In the genomic region with DNA sequence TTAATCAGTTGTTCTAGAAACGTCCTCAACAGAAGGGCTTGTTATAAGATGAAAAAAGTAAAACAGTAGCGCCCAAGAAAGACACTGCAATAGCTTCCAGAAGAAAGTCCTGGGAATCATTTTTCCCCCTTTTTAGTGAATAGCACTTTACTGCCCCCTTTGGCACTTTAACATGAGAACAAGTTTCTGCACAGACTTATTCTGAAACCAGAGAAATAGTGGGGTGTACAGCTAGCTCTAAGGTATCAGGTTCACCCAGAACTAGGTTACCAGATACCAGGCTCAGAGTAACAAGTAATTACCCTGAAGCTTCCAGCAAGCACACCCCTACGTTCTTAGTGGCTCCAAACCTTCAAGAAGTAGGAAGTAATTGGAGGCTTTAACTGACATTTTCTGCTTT, we compare ENCODE assay signal across 14 mouse cellular contexts. TPM values are rescaled to one million over a fixed set of nuclear protein-coding genes. Genes with fewer than 3 reads are reported as not detected.
A peak's percentile ranks its signal among the peaks of the same experiment; 100 is the strongest.
DNase-seq lines count a peak whose midpoint lies in the region; ATAC-seq and TF ChIP-seq lines count a peak whose summit lies in the region.
"Had no signal": no experiment of that assay in that cellular context is flagged by ENCODE, and none has a peak within 500 bp of the region (broad histone marks: within the 10 kb centered on the region; RNA-seq: fewer than 3 reads in every experiment).

No protein-coding gene starts in this region.

- intact Hi-C loops in heart, postnatal 25 days (cut with DNase I), result no loop called here

- ATAC-seq in heart, postnatal 0 days (ENCODE audit: insufficient read depth, low read depth), result no peak
- no peak for ATAC-seq in lung, postnatal 0 days
- ATAC-seq in embryonic facial prominence, embryonic 12.5 days (ENCODE audit: insufficient number of reproducible peaks, insufficient read depth, low FRiP score, low TSS enrichment), result 0 out of 2 replicates have a peak, but pooled peaks have one; percentile 62
- no peak for ATAC-seq in stomach, postnatal 0 days (ENCODE audit: low FRiP score, low TSS enrichment)
- ATAC-seq: inflammation-experienced regulatory T-cells, adult 6 months; midbrain, embryonic 16.5 days had no signal

- no peak overlapping the region for H3K4me2 ChIP-seq in heart, postnatal 0 days (ENCODE audit: low read depth, low read length)
- H3K4me2 ChIP-seq in lung, postnatal 0 days (replicated peaks; ENCODE audit: low read depth, low read length), result no peak overlapping the region
- H3K4me2 ChIP-seq in embryonic facial prominence, embryonic 12.5 days (replicated peaks), result no peak overlapping the region
- H3K4me2 ChIP-seq in stomach, postnatal 0 days (replicated peaks; ENCODE audit: low read depth), result no peak overlapping the region

- no peaks in the 10 kb centered on the region for H3K27me3 ChIP-seq in heart, postnatal 0 days (ENCODE audit: control insufficient read depth, insufficient read depth, low read length)
- no peaks in the 10 kb centered on the region for H3K27me3 ChIP-seq in lung, postnatal 0 days (replicated peaks; ENCODE audit: insufficient read depth, low read length)
- no peaks in the 10 kb centered on the region for H3K27me3 ChIP-seq in embryonic facial prominence, embryonic 12.5 days
- H3K27me3 ChIP-seq in stomach, postnatal 0 days (ENCODE audit: control insufficient read depth, insufficient read depth, low read length), result no peaks in the 10 kb centered on the region

- no peaks in the 10 kb centered on the region for H3K9me3 ChIP-seq in heart, postnatal 0 days (replicated peaks; ENCODE audit: control insufficient read depth, low read length)
- no peaks in the 10 kb centered on the region for H3K9me3 ChIP-seq in lung, postnatal 0 days (ENCODE audit: low read length)
- H3K9me3 ChIP-seq in embryonic facial prominence, embryonic 12.5 days, result no peaks in the 10 kb centered on the region
- no peaks in the 10 kb centered on the region for H3K9me3 ChIP-seq in stomach, postnatal 0 days (ENCODE audit: control insufficient read depth, low read length)

- no peak for DNase-seq in heart, postnatal 0 days (ENCODE audit: low spot score)
- no peak for DNase-seq in heart, postnatal 25 days (ENCODE audit: low spot score)
- peak; percentile 40 for DNase-seq in lung, postnatal 0 days (ENCODE audit: low spot score)
- DNase-seq in lung, adult 2 months, result no peak
- no peak for DNase-seq in stomach, postnatal 0 days (ENCODE audit: low spot score)
- DNase-seq in right cerebral cortex, postnatal 4 days, result no peak
- DNase-seq: cerebellum, postnatal 36 days; gastrocnemius, postnatal 14 days; kidney, postnatal 4 days; lung, postnatal 4 days; thymus, postnatal 14 days had no signal

- no peak for TF ChIP-seq POLR2A in lung, adult 2 months (IDR thresholded peaks at IDR 0.05; ENCODE audit: borderline replicate concordance, extremely low read depth, low read depth, low read length)

- H3K27ac ChIP-seq in heart, postnatal 0 days (ENCODE audit: low read depth), result no peak overlapping the region
- H3K27ac ChIP-seq in lung, postnatal 0 days (ENCODE audit: low read length), result no peak overlapping the region
- H3K27ac ChIP-seq in embryonic facial prominence, embryonic 12.5 days, result no peak overlapping the region; the same call in 1 of the 2 replicates
- peak overlapping the region; percentile 71 for H3K27ac ChIP-seq in stomach, postnatal 0 days (replicated peaks)

- no peak overlapping the region for H3K4me3 ChIP-seq in heart, postnatal 0 days (ENCODE audit: low read depth, low read length)
- H3K4me3 ChIP-seq in lung, postnatal 0 days (ENCODE audit: low read depth, low read length), result no peak overlapping the region
- H3K4me3 ChIP-seq in lung, adult 2 months (replicated peaks; ENCODE audit: extremely low read depth, low read depth, low read length), result no peak overlapping the region
- no peak overlapping the region for H3K4me3 ChIP-seq in embryonic facial prominence, embryonic 12.5 days
- H3K4me3 ChIP-seq in stomach, postnatal 0 days (ENCODE audit: low read depth, low read length), result no peak overlapping the region

- TF ChIP-seq CTCF in heart, postnatal 0 days (IDR thresholded peaks at IDR 0.05; ENCODE audit: low read depth), result peak; percentile 21; the same call in 1 of the 2 replicates
- TF ChIP-seq CTCF in lung, postnatal 0 days (IDR thresholded peaks at IDR 0.05), result peak; percentile 52
- no peak for TF ChIP-seq CTCF in lung, adult 2 months (IDR thresholded peaks at IDR 0.05; ENCODE audit: insufficient read depth, low read length)
- TF ChIP-seq CTCF in stomach, postnatal 0 days (IDR thresholded peaks at IDR 0.05; ENCODE audit: low read depth), result peak; percentile 70

- TF ChIP-seq EP300 in heart, postnatal 0 days (IDR thresholded peaks at IDR 0.05; ENCODE audit: low read depth), result no peak
- TF ChIP-seq EP300 in lung, postnatal 0 days (IDR thresholded peaks at IDR 0.05), result no peak
- TF ChIP-seq EP300 in stomach, postnatal 0 days (optimal IDR thresholded peaks at IDR 0.05), result no peak

- no peak overlapping the region for H3K9ac ChIP-seq in heart, postnatal 0 days (replicated peaks; ENCODE audit: low read depth, low read length)
- H3K9ac ChIP-seq in lung, postnatal 0 days (replicated peaks; ENCODE audit: low read depth), result no peak overlapping the region
- no peak overlapping the region for H3K9ac ChIP-seq in embryonic facial prominence, embryonic 12.5 days
- no peak overlapping the region for H3K9ac ChIP-seq in stomach, postnatal 0 days (ENCODE audit: low read length)

- no peaks in the 10 kb centered on the region for H3K36me3 ChIP-seq in heart, postnatal 0 days (replicated peaks; ENCODE audit: control insufficient read depth, insufficient read depth, low read length)
- no peaks in the 10 kb centered on the region for H3K36me3 ChIP-seq in lung, postnatal 0 days (ENCODE audit: insufficient read depth, low read length)
- H3K36me3 ChIP-seq in embryonic facial prominence, embryonic 12.5 days, result peaks cover 7% of the 10 kb centered on the region; the same call in 1 of the 2 replicates
- H3K36me3 ChIP-seq in stomach, postnatal 0 days (ENCODE audit: control insufficient read depth, insufficient read depth, low read length), result peaks cover 3% of the 10 kb centered on the region; the same call in 1 of the 2 replicates

- H3K4me1 ChIP-seq in heart, postnatal 0 days (ENCODE audit: control insufficient read depth, insufficient read depth), result peaks cover 24% of the 10 kb centered on the region; the same call in 1 of the 2 replicates
- H3K4me1 ChIP-seq in lung, postnatal 0 days (ENCODE audit: insufficient read depth, low read depth, low read length), result peaks cover 16% of the 10 kb centered on the region
- H3K4me1 ChIP-seq in lung, adult 2 months (ENCODE audit: control insufficient read depth, insufficient read depth, low read length), result peaks cover 18% of the 10 kb centered on the region
- peaks cover 40% of the 10 kb centered on the region for H3K4me1 ChIP-seq in embryonic facial prominence, embryonic 12.5 days
- H3K4me1 ChIP-seq in stomach, postnatal 0 days (replicated peaks; ENCODE audit: control insufficient read depth, insufficient read depth), result 0 out of 2 replicates have a peak, but pooled peaks cover 2% of the 10 kb centered on the region

- WGBS in heart, postnatal 0 days, result 64% methylated on average over 3 of the region's 3 CpGs
- 48% methylated on average over 3 of the region's 3 CpGs for WGBS in lung, postnatal 0 days
- WGBS in lung, adult 2 months, result 51% methylated on average over 3 of the region's 3 CpGs
- WGBS in embryonic facial prominence, embryonic 12.5 days, result 43% methylated on average over 3 of the region's 3 CpGs
- WGBS in stomach, postnatal 0 days, result 46% methylated on average over 3 of the region's 3 CpGs

RNA-seq across cellular contexts. Expression of gene Efnb2, which starts 13.7 kb away (rescaled TPM):
- total RNA-seq in heart, postnatal 0 days (2014; rRNA removed; ENCODE audit: low replicate concordance), result 13.8 and 16.9 TPM in 2 replicates
- polyA plus RNA-seq in heart, postnatal 0 days (2015; fragmentation: Nextera tagmentation; extraction: Ambion mirVana), result 6.2 and 6.8 TPM in 2 replicates
- total RNA-seq in heart, postnatal 25 days (2021), result 10 to 100 TPM; 24.8 to 29.4 TPM
- 26.7 and 30.1 TPM in 2 replicates for polyA plus RNA-seq in lung, postnatal 0 days (2015; fragmentation: Nextera tagmentation; extraction: Ambion mirVana)
- 161 and 250 TPM in 2 replicates for polyA plus RNA-seq in lung, adult 2 months (2012; rRNA removed)
- polyA plus RNA-seq in embryonic facial prominence, embryonic 12.5 days (2016; fragmentation: Nextera tagmentation; extraction: Ambion mirVana), result 49.4 and 51.6 TPM in 2 replicates
- polyA plus RNA-seq in stomach, postnatal 0 days (2015; fragmentation: Nextera tagmentation; extraction: Ambion mirVana), result 7.2 and 7.8 TPM in 2 replicates

RNA-seq across cellular contexts. Expression of gene Arglu1, which starts 43.0 kb away (rescaled TPM):
- 35.7 and 38.6 TPM in 2 replicates for total RNA-seq in heart, postnatal 0 days (2014; rRNA removed; ENCODE audit: low replicate concordance)
- polyA plus RNA-seq in heart, postnatal 0 days (2015; fragmentation: Nextera tagmentation; extraction: Ambion mirVana), result 62.6 and 68.0 TPM in 2 replicates
- total RNA-seq in heart, postnatal 25 days (2021), result 10 to 100 TPM; 29.4 to 30.4 TPM
- polyA plus RNA-seq in lung, postnatal 0 days (2015; fragmentation: Nextera tagmentation; extraction: Ambion mirVana), result 126 and 139 TPM in 2 replicates
- 27.3 and 50.2 TPM in 2 replicates for polyA plus RNA-seq in lung, adult 2 months (2012; rRNA removed)
- 209 and 217 TPM in 2 replicates for polyA plus RNA-seq in embryonic facial prominence, embryonic 12.5 days (2016; fragmentation: Nextera tagmentation; extraction: Ambion mirVana)
- 83.2 and 84.0 TPM in 2 replicates for polyA plus RNA-seq in stomach, postnatal 0 days (2015; fragmentation: Nextera tagmentation; extraction: Ambion mirVana)
